11 mouse cellular contexts compared by ENCODE assay signal in genomic region chr15:78869775-78870174, GRCm38 (mm10). TPM values are rescaled to one million over a fixed set of nuclear protein-coding genes. Genes with fewer than 3 reads are reported as not detected.
DNase-seq lines count a peak whose midpoint lies in the region; ATAC-seq and TF ChIP-seq lines count a peak whose summit lies in the region.
"Had no signal": no experiment of that assay in that cellular context is flagged by ENCODE, and none has a peak within 500 bp of the region (broad histone marks: within the 10 kb centered on the region; RNA-seq: fewer than 3 reads in every experiment).

No protein-coding gene starts in this region.

- no peak for TF ChIP-seq POLR2A in olfactory bulb, adult 2 months (IDR thresholded peaks at IDR 0.05; ENCODE audit: insufficient read depth, low read depth, low read length)

- H3K27me3 ChIP-seq in heart, postnatal 0 days (ENCODE audit: control insufficient read depth, insufficient read depth, low read length): no peaks in the 10 kb centered on the region
- no peaks in the 10 kb centered on the region for H3K27me3 ChIP-seq in heart, embryonic 10.5 days (ENCODE audit: insufficient read depth, poor library complexity, severe bottlenecking)
- peaks cover 30% of the 10 kb centered on the region for H3K27me3 ChIP-seq in G1E (ENCODE audit: insufficient read depth, low read length)
- H3K27me3 ChIP-seq: embryonic facial prominence, embryonic 15.5 days; limb, embryonic 13.5 days had no signal

- H3K4me1 ChIP-seq in heart, postnatal 0 days (ENCODE audit: control insufficient read depth, insufficient read depth): no peaks in the 10 kb centered on the region
- peaks cover 15% of the 10 kb centered on the region for H3K4me1 ChIP-seq in heart, embryonic 10.5 days
- H3K4me1 ChIP-seq in G1E (ENCODE audit: insufficient read depth, low read depth, low read length): peaks cover 27% of the 10 kb centered on the region
- peaks cover 15% of the 10 kb centered on the region for H3K4me1 ChIP-seq in olfactory bulb, adult 2 months (ENCODE audit: control insufficient read depth, insufficient read depth, low read length)

- no peak for TF ChIP-seq EP300 in heart, postnatal 0 days (IDR thresholded peaks at IDR 0.05; ENCODE audit: low read depth)

- no peaks in the 10 kb centered on the region for H3K36me3 ChIP-seq in heart, postnatal 0 days (replicated peaks; ENCODE audit: control insufficient read depth, insufficient read depth, low read length)
- H3K36me3 ChIP-seq in heart, embryonic 10.5 days: no peaks in the 10 kb centered on the region
- no peaks in the 10 kb centered on the region for H3K36me3 ChIP-seq in G1E (replicated peaks)
- H3K36me3 ChIP-seq: embryonic facial prominence, embryonic 15.5 days; limb, embryonic 13.5 days had no signal

- no peak overlapping the region for H3K4me2 ChIP-seq in heart, postnatal 0 days (ENCODE audit: low read depth, low read length)
- H3K4me2 ChIP-seq: embryonic facial prominence, embryonic 15.5 days; limb, embryonic 13.5 days had no signal

- WGBS in heart, postnatal 0 days: 20% methylated on average over 6 of the region's 6 CpGs
- 25% methylated on average over 6 of the region's 6 CpGs for WGBS in heart, embryonic 10.5 days
- 21% methylated on average over 6 of the region's 6 CpGs for WGBS in olfactory bulb, adult 2 months

- no peak for DNase-seq in heart, postnatal 0 days (ENCODE audit: low spot score)
- no peak for DNase-seq in heart, embryonic 10.5 days (ENCODE audit: low spot score)
- DNase-seq in 3T3-L1 (ENCODE audit: low read depth, low spot score) (peak; percentile 74), G1E (ENCODE audit: low spot score) (no peak)
- DNase-seq in cerebellum, postnatal 25 days: peak; percentile 62 to 74
- peak; percentile 57 to 63 for DNase-seq in kidney, postnatal 25 days
- DNase-seq in frontal cortex, postnatal 14 days (ENCODE audit: low spot score in 2 of 2): no peak

- no peaks in the 10 kb centered on the region for H3K9me3 ChIP-seq in heart, postnatal 0 days (replicated peaks; ENCODE audit: control insufficient read depth, low read length)
- H3K9me3 ChIP-seq in heart, embryonic 10.5 days: no peaks in the 10 kb centered on the region
- H3K9me3 ChIP-seq in G1E (replicated peaks): no peaks in the 10 kb centered on the region
- H3K9me3 ChIP-seq: embryonic facial prominence, embryonic 15.5 days; limb, embryonic 13.5 days had no signal

- H3K27ac ChIP-seq in heart, postnatal 0 days (ENCODE audit: low read depth): no peak overlapping the region
- no peak overlapping the region for H3K27ac ChIP-seq in heart, embryonic 10.5 days
- H3K27ac ChIP-seq in olfactory bulb, adult 2 months (ENCODE audit: insufficient read depth, low read depth, low read length): no peak overlapping the region
- H3K27ac ChIP-seq: limb, embryonic 13.5 days had no signal

- ATAC-seq in heart, postnatal 0 days (ENCODE audit: insufficient read depth, low read depth): no peak
- no peak for ATAC-seq in G1E (ENCODE audit: extremely low read depth, insufficient number of reproducible peaks, low FRiP score, poor library complexity, severe bottlenecking)

- no peak overlapping the region for H3K9ac ChIP-seq in heart, postnatal 0 days (replicated peaks; ENCODE audit: low read depth, low read length)
- H3K9ac ChIP-seq: embryonic facial prominence, embryonic 15.5 days; limb, embryonic 13.5 days had no signal

- TF ChIP-seq CTCF in heart, postnatal 0 days (IDR thresholded peaks at IDR 0.05; ENCODE audit: low read depth): peak; percentile 67
- TF ChIP-seq CTCF in G1E (IDR thresholded peaks at IDR 0.05; ENCODE audit: low read depth, low read length): 0 out of 2 replicates have a peak, but pooled peaks have one; percentile 11
- peak; percentile 64 for TF ChIP-seq CTCF in olfactory bulb, adult 2 months (IDR thresholded peaks at IDR 0.05; ENCODE audit: insufficient read depth, low read depth, low read length)

- no peak overlapping the region for H3K4me3 ChIP-seq in heart, postnatal 0 days (ENCODE audit: low read depth, low read length)
- H3K4me3 ChIP-seq in heart, embryonic 10.5 days: no peak overlapping the region
- H3K4me3 ChIP-seq in G1E (ENCODE audit: low read depth, low read length): no peak overlapping the region
- H3K4me3 ChIP-seq in olfactory bulb, adult 2 months (ENCODE audit: insufficient read depth, low read depth, low read length): no peak overlapping the region
- H3K4me3 ChIP-seq: embryonic facial prominence, embryonic 15.5 days; limb, embryonic 13.5 days had no signal

RNA-seq across cellular contexts. Expression of gene Gga1, which starts 7.2 kb away (rescaled TPM):
- 32.4 and 40.5 TPM in 2 replicates for total RNA-seq in heart, postnatal 0 days (2014; rRNA removed; ENCODE audit: low replicate concordance)
- 30.1 and 32.4 TPM in 2 replicates for polyA plus RNA-seq in heart, postnatal 0 days (2015; fragmentation: Nextera tagmentation; extraction: Ambion mirVana)
- polyA plus RNA-seq in heart, embryonic 10.5 days (2016; fragmentation: Nextera tagmentation; extraction: Ambion mirVana): 51.5 and 56.6 TPM in 2 replicates
- total RNA-seq in G1E (2014; fragmentation: Nextera tagmentation) (52.6 and 60.2 TPM in 2 replicates), G1E (2017) (9.6 and 10.0 TPM in 2 replicates)
- 158 and 177 TPM in 2 replicates for polyA plus RNA-seq in G1E (2012)
- polyA plus RNA-seq in olfactory bulb, adult 2 months (2012; ENCODE audit: insufficient read depth, insufficient read length, low replicate concordance, missing spikeins): not detected in 2 replicates

RNA-seq across cellular contexts. Expression of gene Lgals2, which starts 14.4 kb away (rescaled TPM):
- total RNA-seq in heart, postnatal 0 days (2014; rRNA removed; ENCODE audit: low replicate concordance): 4.6 TPM in 1 of 2 replicates, not detected in the other
- 0.27 and 0.36 TPM in 2 replicates for polyA plus RNA-seq in heart, postnatal 0 days (2015; fragmentation: Nextera tagmentation; extraction: Ambion mirVana)
- polyA plus RNA-seq in heart, embryonic 10.5 days (2016; fragmentation: Nextera tagmentation; extraction: Ambion mirVana): 2.2 TPM in 1 of 2 replicates, not detected in the other
- total RNA-seq in G1E (2014; fragmentation: Nextera tagmentation) (not detected in 2 replicates), G1E (2017) (not detected in 2 replicates)
- polyA plus RNA-seq in G1E (2012): not detected in 2 replicates
- polyA plus RNA-seq in olfactory bulb, adult 2 months (2012; ENCODE audit: insufficient read depth, insufficient read length, low replicate concordance, missing spikeins): not detected in 2 replicates

RNA-seq across cellular contexts. Expression of gene Cdc42ep1, which starts 27.4 kb away (rescaled TPM):
- 44.7 and 52.5 TPM in 2 replicates for total RNA-seq in heart, postnatal 0 days (2014; rRNA removed; ENCODE audit: low replicate concordance)
- 27.1 and 27.4 TPM in 2 replicates for polyA plus RNA-seq in heart, postnatal 0 days (2015; fragmentation: Nextera tagmentation; extraction: Ambion mirVana)
- 35.1 and 37.3 TPM in 2 replicates for polyA plus RNA-seq in heart, embryonic 10.5 days (2016; fragmentation: Nextera tagmentation; extraction: Ambion mirVana)
- total RNA-seq in G1E (2014; fragmentation: Nextera tagmentation) (not detected in 2 replicates), G1E (2017) (0.11 TPM in 1 of 2 replicates, not detected in the other)
- not detected in 2 replicates for polyA plus RNA-seq in G1E (2012)
- polyA plus RNA-seq in olfactory bulb, adult 2 months (2012; ENCODE audit: insufficient read depth, insufficient read length, low replicate concordance, missing spikeins): not detected in 2 replicates

RNA-seq across cellular contexts. Expression of gene Gm49510, which starts 29.7 kb away (rescaled TPM):
- 0.73 TPM in 1 of 2 replicates, not detected in the other for total RNA-seq in heart, postnatal 0 days (2014; rRNA removed; ENCODE audit: low replicate concordance)
- polyA plus RNA-seq in heart, postnatal 0 days (2015; fragmentation: Nextera tagmentation; extraction: Ambion mirVana): 0.08 and 0.18 TPM in 2 replicates
- polyA plus RNA-seq in heart, embryonic 10.5 days (2016; fragmentation: Nextera tagmentation; extraction: Ambion mirVana): 0.11 and 0.38 TPM in 2 replicates
- not detected in 2 replicates for total RNA-seq in G1E (2014; fragmentation: Nextera tagmentation)
- 1.3 and 1.4 TPM in 2 replicates for total RNA-seq in G1E (2017)
- 6.3 and 8.2 TPM in 2 replicates for polyA plus RNA-seq in G1E (2012)
- polyA plus RNA-seq in olfactory bulb, adult 2 months (2012; ENCODE audit: insufficient read depth, insufficient read length, low replicate concordance, missing spikeins): not detected in 2 replicates
- polyA plus RNA-seq: stomach, embryonic 14.5 days had no signal

RNA-seq across cellular contexts. Expression of gene Sh3bp1, which starts 29.8 kb away (rescaled TPM):
- total RNA-seq in heart, postnatal 0 days (2014; rRNA removed; ENCODE audit: low replicate concordance): 9.8 and 11.7 TPM in 2 replicates
- 6.4 and 7.0 TPM in 2 replicates for polyA plus RNA-seq in heart, postnatal 0 days (2015; fragmentation: Nextera tagmentation; extraction: Ambion mirVana)
- 33.8 and 44.4 TPM in 2 replicates for polyA plus RNA-seq in heart, embryonic 10.5 days (2016; fragmentation: Nextera tagmentation; extraction: Ambion mirVana)
- total RNA-seq in G1E (2014; fragmentation: Nextera tagmentation) (207 and 231 TPM in 2 replicates), G1E (2017) (32.7 and 34.1 TPM in 2 replicates)
- 1,400 and 1,821 TPM in 2 replicates for polyA plus RNA-seq in G1E (2012)
- not detected in 2 replicates for polyA plus RNA-seq in olfactory bulb, adult 2 months (2012; ENCODE audit: insufficient read depth, insufficient read length, low replicate concordance, missing spikeins)

Comparison
In these comparisons a context has a peak if more than half of its experiments do, and no peak if none do; other contexts are left out.
1. DNase-seq: peak in 3T3-L1 (single experiment), cerebellum, postnatal 25 days (2 of 2) and kidney, postnatal 25 days (2 of 2); none in heart, postnatal 0 days (single experiment), heart, embryonic 10.5 days (single experiment), G1E (single experiment) and frontal cortex, postnatal 14 days (0 of 2).
2. CTCF ChIP-seq: peak in every context shown above with its lines; median percentile 67 in heart, postnatal 0 days; 64 in olfactory bulb, adult 2 months; 11 in G1E.
3. RNA of gene Cdc42ep1, which starts 27.4 kb away (polyA plus RNA-seq): 35.1 to 37.3 TPM in heart, embryonic 10.5 days and 27.1 to 27.4 TPM in heart, postnatal 0 days; not detected in G1E and not detected in olfactory bulb, adult 2 months; every median in the first group is over 10 times any median in the second.